In genomic region chrX:100716173-100716572, GRCm38 (mm10) we compare ENCODE assay signal across 29 mouse cellular contexts. TPM values are rescaled to one million over a fixed set of nuclear protein-coding genes. Genes with fewer than 3 reads are reported as not detected.
DNase-seq lines count a peak whose midpoint lies in the region; ATAC-seq and TF ChIP-seq lines count a peak whose summit lies in the region.
"Had no signal": no experiment of that assay in that cellular context is flagged by ENCODE, and none has a peak within 500 bp of the region (broad histone marks: within the 10 kb centered on the region; RNA-seq: fewer than 3 reads in every experiment).

No protein-coding gene starts in this region.

- TF ChIP-seq EP300 in CH12.LX (IDR thresholded peaks at IDR 0.05; ENCODE audit: low read length) = no peak
- no peak for TF ChIP-seq EP300 in stomach, postnatal 0 days (optimal IDR thresholded peaks at IDR 0.05)

- TF ChIP-seq CTCF in CH12.LX (conservative IDR thresholded peaks at IDR 0.05 in 1 of 2, IDR thresholded peaks at IDR 0.05 in 1 of 2; ENCODE audit: low read depth in 2 of 2, low read length in 2 of 2) (no peak), Patski (IDR thresholded peaks at IDR 0.05) (no peak)
- no peak for TF ChIP-seq CTCF in stomach, postnatal 0 days (IDR thresholded peaks at IDR 0.05; ENCODE audit: low read depth)

- peaks cover 0 to 13% of the 10 kb centered on the region in 2 experiments; a peak in 1 of 4 replicates for H3K4me1 ChIP-seq in CH12.LX (ENCODE audit: control insufficient read depth in 1 of 2, insufficient read depth in 2 of 2)
- no peaks in the 10 kb centered on the region for H3K4me1 ChIP-seq in stomach, postnatal 0 days (replicated peaks; ENCODE audit: control insufficient read depth, insufficient read depth)
- H3K4me1 ChIP-seq in forebrain, embryonic 11.5 days (replicated peaks; ENCODE audit: control insufficient read depth, insufficient read depth, low read length) = no peaks in the 10 kb centered on the region
- H3K4me1 ChIP-seq: forebrain, embryonic 12.5 days; forebrain, embryonic 15.5 days; heart, embryonic 10.5 days; heart, embryonic 13.5 days; hindbrain, embryonic 12.5 days; hindbrain, embryonic 15.5 days had no signal

- no peaks in the 10 kb centered on the region for H3K79me2 ChIP-seq in CH12.LX (replicated peaks; ENCODE audit: control insufficient read depth, extremely low read depth, insufficient read depth, poor library complexity, severe bottlenecking)

- H3K9me3 ChIP-seq in CH12.LX (replicated peaks; ENCODE audit: low read length) = no peaks in the 10 kb centered on the region
- H3K9me3 ChIP-seq in stomach, postnatal 0 days (ENCODE audit: control insufficient read depth, low read length) = no peaks in the 10 kb centered on the region
- no peaks in the 10 kb centered on the region for H3K9me3 ChIP-seq in forebrain, embryonic 11.5 days (ENCODE audit: control insufficient read depth, low read length)
- H3K9me3 ChIP-seq: forebrain, embryonic 12.5 days; forebrain, embryonic 15.5 days; heart, embryonic 10.5 days; heart, embryonic 13.5 days; hindbrain, embryonic 12.5 days; hindbrain, embryonic 15.5 days had no signal

- dilution Hi-C loops in CH12.LX (cut with MboI; ENCODE audit: extremely low pct_ligation_motif_present, extremely low pct_unique_long_range_greater_than_20kb, low sequenced_read_pairs) = no loop called here

- no peak overlapping the region for H3K9ac ChIP-seq in CH12.LX (ENCODE audit: insufficient read depth, low read depth)
- no peak overlapping the region for H3K9ac ChIP-seq in stomach, postnatal 0 days (ENCODE audit: low read length)
- H3K9ac ChIP-seq in forebrain, embryonic 11.5 days (ENCODE audit: low read length) = no peak overlapping the region
- H3K9ac ChIP-seq: forebrain, embryonic 12.5 days; forebrain, embryonic 15.5 days; heart, embryonic 13.5 days; hindbrain, embryonic 12.5 days; hindbrain, embryonic 15.5 days had no signal

- H3K4me3 ChIP-seq in CH12.LX (replicated peaks in 1 of 3; ENCODE audit: low read depth in 2 of 3, low read length in 2 of 3, poor library complexity in 1 of 3) = no peak overlapping the region
- H3K4me3 ChIP-seq in stomach, postnatal 0 days (ENCODE audit: low read depth, low read length) = no peak overlapping the region
- H3K4me3 ChIP-seq in forebrain, embryonic 11.5 days (ENCODE audit: low read depth, low read length) = no peak overlapping the region
- H3K4me3 ChIP-seq: forebrain, embryonic 12.5 days; forebrain, embryonic 15.5 days; heart, adult 2 months; heart, embryonic 10.5 days; heart, embryonic 13.5 days; hindbrain, embryonic 12.5 days; hindbrain, embryonic 15.5 days had no signal

- H3K27ac ChIP-seq in CH12.LX (ENCODE audit: insufficient read depth, low read depth) = no peak overlapping the region; the same call in 1 of the 2 replicates
- H3K27ac ChIP-seq in stomach, postnatal 0 days (replicated peaks) = 0 out of 2 replicates have a peak overlapping the region, but pooled peaks have one; percentile 49
- no peak overlapping the region for H3K27ac ChIP-seq in forebrain, embryonic 11.5 days (ENCODE audit: low read depth, low read length)
- H3K27ac ChIP-seq: forebrain, embryonic 12.5 days; forebrain, embryonic 15.5 days; heart, adult 2 months; heart, embryonic 10.5 days; heart, embryonic 13.5 days; hindbrain, embryonic 12.5 days; hindbrain, embryonic 15.5 days had no signal

- 80% methylated on average over 6 of the region's 6 CpGs for WGBS in stomach, postnatal 0 days
- WGBS in forebrain, embryonic 11.5 days = 97% methylated on average over 6 of the region's 6 CpGs

- H3K27me3 ChIP-seq in CH12.LX (replicated peaks) = no peaks in the 10 kb centered on the region
- peaks cover 35% of the 10 kb centered on the region for H3K27me3 ChIP-seq in Patski
- no peaks in the 10 kb centered on the region for H3K27me3 ChIP-seq in stomach, postnatal 0 days (ENCODE audit: control insufficient read depth, insufficient read depth, low read length)
- peaks cover 3% of the 10 kb centered on the region; the same call in 1 of the 2 replicates for H3K27me3 ChIP-seq in forebrain, embryonic 11.5 days (ENCODE audit: control insufficient read depth, insufficient read depth, low read length)
- H3K27me3 ChIP-seq: forebrain, embryonic 12.5 days; forebrain, embryonic 15.5 days; heart, embryonic 13.5 days; hindbrain, embryonic 15.5 days had no signal

- H3K36me3 ChIP-seq in CH12.LX (replicated peaks in 1 of 2; ENCODE audit: control insufficient read depth in 1 of 2, insufficient read depth in 1 of 2, low read length in 1 of 2) = peaks cover 30 to 83% of the 10 kb centered on the region in 2 experiments
- H3K36me3 ChIP-seq in stomach, postnatal 0 days (ENCODE audit: control insufficient read depth, insufficient read depth, low read length) = no peaks in the 10 kb centered on the region
- H3K36me3 ChIP-seq in forebrain, embryonic 11.5 days (ENCODE audit: control insufficient read depth, insufficient read depth, low read length) = no peaks in the 10 kb centered on the region; the same call in 1 of the 2 replicates
- H3K36me3 ChIP-seq: forebrain, embryonic 15.5 days; hindbrain, embryonic 15.5 days had no signal

- CTCF ChIA-PET in Patski (lab: Charles Lee) = interaction anchor here (1.1 to 1.5 kb wide), 5 partner anchors 11 to 20 kb away, joined by 3 to 4 read pairs (median 3); no protein-coding TSS in a partner anchor

- TF ChIP-seq RAD21 in CH12.LX (IDR thresholded peaks at IDR 0.05; ENCODE audit: low read depth, low read length) = no peak

- POLR2A ChIA-PET in Patski (lab: Charles Lee) = interaction anchor here (0.6 to 1.1 kb wide), 2 partner anchors 19 to 74 kb away, joined by 3 read pairs; no protein-coding TSS in a partner anchor

- no peak for TF ChIP-seq POLR2A in CH12.LX (IDR thresholded peaks at IDR 0.05; ENCODE audit: low read depth, low read length)

- peak; percentile 4 to 28 for DNase-seq in adrenal gland, adult (ENCODE audit: inconsistent age in 2 of 2, low spot score in 1 of 2)
- DNase-seq in adrenal gland, postnatal 10 days = no peak
- DNase-seq in CH12.LX (ENCODE audit: extremely low read depth) = peak; percentile 41
- DNase-seq in Patski (ENCODE audit: low read depth, low spot score) = no peak
- DNase-seq in stomach, postnatal 0 days (ENCODE audit: low spot score) = no peak
- no peak for DNase-seq in liver
- no peak for DNase-seq in frontal cortex, adult 2 months (ENCODE audit: extremely low spot score in 1 of 2, low spot score in 1 of 2)
- no peak for DNase-seq in forebrain, embryonic 11.5 days (ENCODE audit: low spot score)
- DNase-seq: adrenal gland, postnatal 36 days; B cell, adult 2 months; cerebellum, adult 18-20 months; cerebellum, adult 9-10 months; cerebellum, postnatal 14 days; gastrocnemius, postnatal 10 days; gastrocnemius, postnatal 36 days; heart, adult 2 months; heart, postnatal 14 days; heart, postnatal 4 days had no signal

- ATAC-seq in Patski = peak; percentile 73
- ATAC-seq in stomach, postnatal 0 days (ENCODE audit: low FRiP score, low TSS enrichment) = no peak
- no peak for ATAC-seq in forebrain, embryonic 11.5 days (replicated peaks; ENCODE audit: low FRiP score)
- ATAC-seq: activated CD4-positive, CD25-positive, alpha-beta regulatory T cell, adult 4 months; CD4-positive, CD25-positive, alpha-beta regulatory T cell, adult 4 months; forebrain, embryonic 15.5 days; intestine, postnatal 0 days had no signal

- in situ Hi-C loops in CH12.LX (cut with MboI; ENCODE audit: low pct_ligation_motif_present, low pct_unique_long_range_greater_than_20kb, low sequenced_read_pairs) (no loop called here), Patski (cut with MboI; ENCODE audit: low pct_unique_long_range_greater_than_20kb) (no loop called here)

- H3K4me2 ChIP-seq in CH12.LX (ENCODE audit: insufficient read depth, low read depth, poor library complexity, severe bottlenecking) = no peak overlapping the region
- no peak overlapping the region for H3K4me2 ChIP-seq in stomach, postnatal 0 days (replicated peaks; ENCODE audit: low read depth)
- no peak overlapping the region for H3K4me2 ChIP-seq in forebrain, embryonic 11.5 days (ENCODE audit: low read depth, low read length, severe bottlenecking)
- H3K4me2 ChIP-seq: forebrain, embryonic 12.5 days; forebrain, embryonic 15.5 days; heart, embryonic 13.5 days; hindbrain, embryonic 12.5 days; hindbrain, embryonic 15.5 days had no signal

TF ChIP-seq in CH12.LX, 34 proteins besides CTCF, POLR2A, EP300 and RAD21:
- TF ChIP-seq NRF1 (IDR thresholded peaks at IDR 0.05; ENCODE audit: low read depth, low read length) (no peak), ZKSCAN1 (IDR thresholded peaks at IDR 0.05; ENCODE audit: borderline replicate concordance, low read depth, low read length) (no peak), UBTF (IDR thresholded peaks at IDR 0.05; ENCODE audit: low read depth, low read length) (no peak), ETS1 (conservative IDR thresholded peaks at IDR 0.05; ENCODE audit: low read depth, low read length) (peak; percentile 73), MAFK (IDR thresholded peaks at IDR 0.05; ENCODE audit: insufficient replicate concordance, low read length) (0 out of 2 replicates have a peak, but pooled peaks have one; percentile 10), NELFE (IDR thresholded peaks at IDR 0.05; ENCODE audit: low read depth, low read length) (no peak)

RNA-seq across cellular contexts. Expression of gene Gdpd2, which starts 13.5 kb away (rescaled TPM):
- total RNA-seq in adrenal gland, postnatal 10 days (2021) = 1 to 10 TPM in 1 of 2 experiments, under 1 TPM in 1; 0.69 to 1.2 TPM
- total RNA-seq in CH12.LX (2012; rRNA removed) = not detected in 2 replicates
- not detected in 2 replicates for total RNA-seq in CH12.LX (2014; rRNA removed)
- 0.09 TPM in 1 of 2 replicates, not detected in the other for polyA plus RNA-seq in CH12.LX (2012; ENCODE audit: insufficient read length, low read depth)
- 7.5 TPM for polyA plus RNA-seq in Patski (2021)
- polyA plus RNA-seq in stomach, postnatal 0 days (2015; fragmentation: Nextera tagmentation; extraction: Ambion mirVana) = 21.4 and 28.1 TPM in 2 replicates
- polyA plus RNA-seq in frontal cortex, adult 2 months (2012; rRNA removed) = 12.4 and 13.1 TPM in 2 replicates
- 6.4 and 6.5 TPM in 2 replicates for polyA plus RNA-seq in forebrain, embryonic 11.5 days (2014; fragmentation: Nextera tagmentation; extraction: Ambion mirVana)
- total RNA-seq: gastrocnemius, adult 18-20 months; gastrocnemius, postnatal 36 days; granulocyte monocyte progenitor cell, adult 5-6 weeks; heart, adult 2 months had no signal
- polyA plus RNA-seq: activated CD4-positive, CD25-positive, alpha-beta regulatory T cell, adult 4 months; CD4-positive, CD25-positive, alpha-beta regulatory T cell, adult 4 months had no signal

RNA-seq across cellular contexts. Expression of gene Dlg3, which starts 51.3 kb away (rescaled TPM):
- total RNA-seq in adrenal gland, postnatal 10 days (2021) = 10 to 100 TPM; 20.2 to 29.0 TPM
- 7.6 and 8.4 TPM in 2 replicates for total RNA-seq in CH12.LX (2012; rRNA removed)
- 8.3 and 8.7 TPM in 2 replicates for total RNA-seq in CH12.LX (2014; rRNA removed)
- polyA plus RNA-seq in CH12.LX (2012; ENCODE audit: insufficient read length, low read depth) = 12.1 and 13.8 TPM in 2 replicates
- polyA plus RNA-seq in Patski (2021) = 24.0 TPM
- 3.0 and 3.2 TPM in 2 replicates for polyA plus RNA-seq in stomach, postnatal 0 days (2015; fragmentation: Nextera tagmentation; extraction: Ambion mirVana)
- polyA plus RNA-seq in frontal cortex, adult 2 months (2012; rRNA removed) = 102 TPM in 2 replicates
- 7.6 and 9.5 TPM in 2 replicates for polyA plus RNA-seq in forebrain, embryonic 11.5 days (2014; fragmentation: Nextera tagmentation; extraction: Ambion mirVana)

Comparison
In these comparisons a context has a peak if more than half of its experiments do, and no peak if none do; other contexts are left out.
1. DNase-seq: peak in adrenal gland, adult (2 of 2) and CH12.LX (single experiment); none in adrenal gland, postnatal 10 days (single experiment), Patski (single experiment), stomach, postnatal 0 days (single experiment), liver (single experiment), frontal cortex, adult 2 months (0 of 2) and forebrain, embryonic 11.5 days (single experiment).